Mouse (Mus musculus): ENCODE data around the gene Sema6d.

Gene Sema6d

DNA sequence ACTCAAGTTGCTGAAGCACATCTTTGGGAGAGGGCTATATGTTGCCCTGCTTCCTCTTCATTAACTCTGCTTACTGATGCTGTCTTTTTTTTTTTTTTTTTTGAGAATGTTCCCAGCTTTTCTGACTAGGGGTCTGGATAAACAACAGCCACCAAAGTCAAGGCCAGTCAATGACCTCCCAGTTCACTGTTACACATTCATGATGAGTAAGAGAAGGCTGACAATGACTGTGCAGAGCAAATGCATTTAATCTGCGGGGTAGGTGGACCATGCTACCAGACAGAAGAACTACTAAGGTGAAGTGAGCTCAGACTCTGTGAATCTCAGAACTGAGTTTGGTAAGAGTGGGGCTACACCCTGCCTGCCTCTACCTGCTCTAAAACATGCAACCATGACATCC, 396.0 kb downstream of the Sema6d start:
- no peak for DNase-seq

DNA sequence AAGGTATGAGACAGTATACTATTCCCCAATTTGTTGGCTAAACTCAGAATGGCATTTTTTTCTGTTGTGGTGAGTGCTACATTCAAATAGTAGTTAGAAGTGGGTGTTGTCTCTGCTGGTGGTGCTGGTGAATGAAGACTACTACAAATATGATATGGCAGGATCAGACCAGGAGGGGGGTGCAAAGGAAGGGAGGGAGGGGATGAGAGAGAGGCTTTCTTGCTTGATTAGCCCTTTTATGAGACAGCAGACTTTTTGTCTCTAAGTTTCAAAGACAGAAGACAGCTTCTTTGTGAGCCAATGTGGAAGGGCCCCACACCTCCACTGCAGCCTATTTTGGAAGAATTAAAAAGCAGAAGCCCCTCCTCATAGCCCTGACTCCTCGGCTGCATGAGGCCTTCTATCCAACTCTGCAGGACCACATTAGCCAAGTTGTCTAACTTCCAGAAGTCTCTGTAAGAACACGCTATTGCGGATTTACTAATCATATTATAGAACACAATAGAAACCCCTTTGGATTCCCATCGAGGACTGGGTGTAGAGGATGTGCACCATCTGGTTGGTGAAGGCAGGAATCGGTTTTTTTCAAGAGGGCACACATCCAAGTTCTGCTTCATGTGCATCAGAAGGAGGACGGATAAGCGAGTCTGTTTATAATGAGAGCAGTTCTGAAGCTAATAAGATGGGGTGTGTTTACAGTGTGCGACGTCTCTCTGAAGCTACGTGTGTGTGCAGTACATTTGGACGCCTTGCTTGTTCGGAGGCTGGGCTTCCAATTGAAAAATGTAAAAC, 400.4 kb downstream of the Sema6d start:
- DNase-seq: no peak

DNA sequence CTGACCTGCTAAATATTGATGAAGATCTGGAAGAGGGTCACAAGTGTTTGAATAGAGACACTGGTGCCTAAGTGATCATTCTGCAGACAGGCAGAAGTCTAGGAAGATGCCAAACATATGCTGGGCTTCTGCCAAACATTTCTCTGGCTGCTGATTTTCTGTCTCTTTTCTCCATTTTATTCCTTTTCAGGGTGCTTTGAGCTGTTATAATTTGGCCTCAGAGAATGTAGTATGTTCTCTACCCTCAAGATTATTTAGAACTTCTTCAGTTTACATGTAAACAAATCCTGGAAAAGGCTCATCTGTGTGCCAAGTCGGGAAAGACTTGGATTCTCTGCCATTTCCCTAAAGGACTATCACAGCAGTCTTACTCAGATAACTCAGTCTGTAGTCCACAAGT, 406.0 kb downstream of the Sema6d start:
- no peak for DNase-seq

DNA sequence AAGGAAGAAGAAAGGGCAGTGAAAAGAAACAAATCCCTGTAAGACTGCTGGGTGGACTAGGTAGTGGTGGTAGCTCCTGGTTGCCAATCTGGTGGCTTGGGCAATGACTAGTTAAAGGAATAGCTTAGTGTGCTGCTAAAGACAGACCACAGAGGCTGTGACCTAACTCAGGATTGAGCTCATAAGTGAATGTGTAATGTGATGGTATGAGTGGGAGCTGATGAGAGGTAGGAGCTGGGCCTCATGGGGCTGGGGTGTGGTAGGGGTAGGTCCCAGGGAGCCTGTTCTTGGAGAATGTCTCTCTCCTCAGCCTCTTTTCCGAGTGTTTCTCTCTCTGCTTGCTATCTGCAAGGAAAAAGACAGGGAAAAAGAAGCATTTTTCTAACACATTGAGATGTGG, 409.9 kb downstream of the Sema6d start:
- no peak for DNase-seq

DNA sequence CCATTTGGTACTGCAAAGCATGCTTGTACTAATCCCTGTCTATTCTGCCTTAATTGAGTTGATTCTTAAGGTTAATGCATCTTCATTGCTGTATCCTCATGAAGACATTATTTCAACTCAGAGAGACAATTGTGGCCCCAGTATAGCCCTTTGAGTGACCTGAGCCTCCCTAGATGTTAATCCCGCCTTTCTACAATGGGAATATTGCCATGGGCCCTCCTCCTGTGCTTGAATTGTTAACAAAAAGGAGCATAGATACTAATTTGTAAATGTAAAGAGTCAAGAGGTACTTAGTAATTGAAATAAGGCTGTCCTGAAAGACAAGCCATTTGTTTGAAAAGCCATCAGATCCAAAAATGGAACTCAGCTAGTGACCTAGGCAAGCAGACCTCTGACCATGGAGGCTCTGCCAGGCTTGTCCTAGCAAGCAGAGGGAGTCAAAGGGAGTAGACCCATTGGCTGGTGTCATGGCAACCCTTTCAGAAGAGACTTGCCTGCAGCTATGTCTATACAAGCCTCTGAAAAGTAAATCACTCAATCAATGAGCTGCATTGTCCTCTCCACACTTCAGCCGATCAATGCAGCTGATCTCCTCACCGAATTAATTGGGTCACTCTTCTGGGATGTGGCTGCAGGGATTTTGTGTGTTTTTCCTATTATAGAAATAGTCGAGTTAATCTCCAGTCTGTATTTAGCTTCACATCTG, 416.2 kb downstream of the Sema6d start:
- DNase-seq: no peak

DNA sequence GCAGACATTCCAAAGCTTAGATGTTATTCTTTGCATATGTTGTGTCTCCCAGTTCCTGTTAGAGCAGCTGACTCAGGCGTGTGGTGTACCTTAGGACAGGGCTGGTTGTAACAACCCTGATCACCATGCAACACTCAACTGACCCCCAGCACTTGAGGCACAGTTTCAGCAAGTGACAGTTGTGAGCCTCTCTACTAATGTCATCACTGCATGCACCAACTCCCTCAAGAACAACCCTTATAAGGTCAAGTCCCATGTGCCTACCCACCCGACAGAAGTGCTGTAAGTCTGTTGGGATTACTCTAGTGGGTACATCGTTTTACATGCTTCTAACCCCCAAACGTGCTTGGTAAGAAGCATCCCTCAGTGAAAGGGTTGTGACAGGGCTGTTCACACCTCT, 418.0 kb downstream of the Sema6d start:
- DNase-seq: no peak

DNA sequence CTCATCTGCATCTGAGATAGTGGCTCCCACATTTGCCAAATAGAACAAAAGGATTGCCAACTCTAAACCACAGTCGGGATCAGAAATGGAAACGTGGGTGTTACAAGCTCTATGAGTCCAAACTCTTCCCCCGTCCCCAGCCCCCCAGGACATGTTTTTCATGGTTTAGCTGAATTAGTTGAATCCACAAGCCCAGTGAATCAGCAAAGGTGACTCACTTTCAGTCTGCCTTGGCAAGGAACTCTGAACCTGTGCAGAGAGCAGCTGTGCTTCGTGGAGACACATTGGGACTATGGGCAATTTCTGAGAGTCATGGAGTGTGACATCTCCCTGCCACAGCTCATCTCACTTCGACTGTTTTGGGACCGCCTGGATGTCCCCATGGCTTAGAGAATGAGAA, 419.7 kb downstream of the Sema6d start:
- no peak for DNase-seq

DNA sequence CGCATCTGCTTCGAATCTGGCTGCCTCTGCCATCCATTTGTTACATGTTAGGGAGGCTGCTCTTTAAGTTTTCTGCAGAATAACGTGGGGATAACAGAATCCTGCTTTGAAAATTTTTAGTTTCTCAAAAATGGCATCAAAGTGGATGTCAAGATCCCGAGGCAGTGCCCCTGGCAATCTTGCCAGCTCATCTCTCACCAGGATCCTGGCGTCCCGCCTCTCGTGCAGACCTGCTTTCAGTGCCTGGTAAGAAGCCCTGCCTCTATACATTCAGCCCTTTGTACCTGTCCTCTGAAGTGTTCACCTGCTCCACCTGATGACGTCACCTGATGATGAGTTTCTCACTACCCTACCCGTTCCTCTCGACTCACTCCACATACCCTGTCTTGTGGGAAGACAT, 422.1 kb downstream of the Sema6d start:
- DNase-seq: no peak

DNA sequence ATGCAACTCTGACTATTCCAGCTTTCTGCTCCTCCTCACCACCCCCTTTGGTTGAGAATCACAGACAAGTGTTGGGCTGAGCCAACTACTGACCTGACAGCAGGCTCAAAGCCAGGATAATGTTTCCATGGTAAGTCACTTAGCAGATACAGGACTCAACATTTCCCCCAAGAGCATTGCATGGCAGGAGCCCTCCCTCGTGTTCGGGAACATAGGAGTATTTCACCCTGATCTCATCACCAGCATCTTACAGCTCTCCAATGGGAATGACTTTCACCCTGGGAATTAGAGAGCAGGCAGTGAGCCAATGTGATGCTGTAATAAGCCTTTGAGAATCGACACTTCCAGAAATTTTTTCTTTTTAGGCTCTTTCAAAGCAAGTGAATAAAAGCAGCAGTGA, 432.7 kb downstream of the Sema6d start:
- peak; percentile 13 for DNase-seq

DNA sequence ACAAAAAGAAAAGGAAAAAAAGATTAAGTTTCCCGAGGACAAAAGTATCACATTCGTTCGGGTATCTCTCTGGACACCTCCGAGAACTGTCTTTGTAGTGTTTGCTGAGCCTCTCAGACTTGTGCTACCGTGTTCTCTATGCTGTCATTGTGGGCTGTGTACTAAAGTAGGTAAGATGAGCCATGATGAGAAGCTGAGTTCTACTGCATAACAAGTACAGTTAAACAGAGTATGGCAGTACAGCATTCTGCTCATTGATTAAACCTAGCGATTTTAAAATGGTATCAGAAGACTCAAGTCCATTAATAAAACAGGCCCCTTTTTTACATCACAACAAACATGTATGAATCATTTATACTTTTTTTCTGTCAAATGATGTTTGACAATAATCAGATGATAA, 433.9 kb downstream of the Sema6d start:
- DNase-seq: no peak

DNA sequence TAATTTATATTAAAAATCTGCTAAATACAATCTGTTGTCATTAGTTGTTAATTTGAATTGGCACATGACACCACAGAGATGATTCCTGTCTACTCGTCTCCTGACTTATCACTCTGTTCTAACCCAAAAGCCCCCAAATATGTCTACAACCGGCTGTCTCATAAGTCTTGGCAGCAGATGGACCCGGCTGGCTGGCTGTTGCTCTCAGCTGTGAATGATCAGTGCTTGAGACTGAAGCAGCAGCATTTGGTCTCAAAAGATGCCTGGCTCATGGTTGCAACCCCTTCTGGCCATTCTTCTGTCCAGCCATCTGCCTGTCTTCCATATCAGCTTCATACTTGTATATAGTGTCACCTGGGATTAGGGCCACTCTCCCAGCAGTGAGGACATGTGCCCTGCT, 434.4 kb downstream of the Sema6d start:
- DNase-seq: peak; percentile 28

DNA sequence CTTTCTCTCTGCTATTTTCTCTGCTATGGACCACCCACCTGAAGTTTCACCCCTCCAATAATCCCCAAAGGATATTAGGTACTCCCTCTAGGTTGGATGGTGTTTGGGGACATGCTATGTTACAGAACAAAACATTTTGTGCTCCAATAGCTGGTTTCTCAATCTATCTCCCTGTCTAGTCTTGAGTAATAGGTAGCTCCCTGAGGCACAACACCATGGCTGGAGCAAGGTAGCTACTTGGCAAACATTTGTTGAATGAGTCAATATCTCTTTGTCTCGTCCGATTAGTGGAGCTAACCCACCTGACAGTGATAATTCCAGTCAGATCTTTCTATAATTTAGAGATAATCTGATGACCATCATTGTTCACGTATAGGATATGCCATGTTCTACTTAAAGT, 437.9 kb downstream of the Sema6d start:
- no peak for DNase-seq

DNA sequence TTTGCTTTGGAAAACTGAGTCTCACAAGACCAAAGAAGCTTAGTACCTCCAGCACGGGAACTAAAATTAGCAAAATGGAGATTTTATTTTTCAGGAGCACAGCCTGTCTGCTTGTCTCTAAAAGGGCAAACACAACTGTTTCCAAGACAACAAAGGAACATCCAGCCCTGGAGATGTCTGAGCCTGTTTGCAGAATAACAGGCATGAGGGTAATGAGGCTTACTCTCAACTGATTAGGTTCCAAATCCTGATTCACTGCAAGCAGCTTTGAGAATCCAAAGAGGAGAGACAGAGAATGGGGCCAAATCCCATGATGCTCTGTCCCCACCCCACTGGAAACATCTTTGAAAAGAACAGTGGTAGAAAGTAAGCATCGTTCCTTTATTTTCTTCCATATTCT, 440.7 kb downstream of the Sema6d start:
- no peak for DNase-seq

DNA sequence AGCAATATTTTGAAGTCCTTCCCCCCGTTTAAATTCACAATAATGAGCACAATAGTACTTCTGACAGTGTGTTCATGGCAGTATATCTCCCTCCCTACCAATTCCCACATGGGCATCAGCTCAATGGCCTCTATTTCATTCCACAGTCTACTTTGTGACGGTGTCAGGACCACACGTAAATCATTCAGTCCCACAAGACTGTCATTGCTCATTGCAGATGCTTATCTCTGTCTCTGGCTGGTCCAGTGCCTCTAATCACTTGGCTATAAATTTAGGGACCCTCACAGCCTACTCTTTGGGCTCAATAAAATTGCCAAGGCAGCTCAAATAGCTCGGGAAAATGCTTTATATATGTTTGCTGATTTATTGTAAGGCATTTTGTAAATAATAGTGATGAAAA, 441.3 kb downstream of the Sema6d start:
- DNase-seq: no peak

DNA sequence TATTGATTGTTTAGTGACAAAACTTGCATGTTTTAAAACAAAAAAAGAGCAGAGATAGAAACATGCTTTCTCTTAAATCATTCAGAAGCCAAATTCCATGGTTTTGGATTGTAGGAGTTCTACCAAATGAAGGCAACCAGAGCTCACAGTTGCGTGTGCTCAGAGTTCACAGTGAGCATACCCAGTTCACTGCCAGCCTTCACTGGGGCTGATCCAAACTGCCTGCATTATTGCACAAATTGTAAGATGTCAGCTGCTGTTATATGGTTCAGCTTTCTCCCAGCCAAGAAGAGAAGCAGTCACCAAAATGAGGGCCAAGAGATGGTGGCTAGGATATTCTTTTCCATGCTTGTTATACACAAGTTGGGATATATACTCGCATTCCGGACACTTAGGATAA, 443.1 kb downstream of the Sema6d start:
- DNase-seq: no peak

DNA sequence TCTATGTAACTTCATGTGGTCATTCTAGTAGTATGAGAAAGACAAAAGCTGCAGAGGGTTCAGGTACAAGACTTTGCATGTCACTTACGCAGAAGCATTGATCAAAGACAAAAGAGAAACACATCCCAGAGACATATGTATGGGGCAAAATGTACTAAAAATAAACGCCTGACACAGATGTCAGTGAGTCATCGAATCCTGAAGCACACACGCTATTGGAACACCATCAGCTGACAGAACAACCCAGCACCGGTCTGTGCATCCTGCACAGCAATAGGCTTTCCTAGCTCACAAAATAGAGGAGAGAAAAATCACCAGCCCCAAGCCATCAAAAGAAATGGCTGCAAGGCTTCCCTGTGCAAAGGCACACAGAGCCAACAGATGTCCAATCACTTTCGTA, 443.8 kb downstream of the Sema6d start:
- DNase-seq: no peak

DNA sequence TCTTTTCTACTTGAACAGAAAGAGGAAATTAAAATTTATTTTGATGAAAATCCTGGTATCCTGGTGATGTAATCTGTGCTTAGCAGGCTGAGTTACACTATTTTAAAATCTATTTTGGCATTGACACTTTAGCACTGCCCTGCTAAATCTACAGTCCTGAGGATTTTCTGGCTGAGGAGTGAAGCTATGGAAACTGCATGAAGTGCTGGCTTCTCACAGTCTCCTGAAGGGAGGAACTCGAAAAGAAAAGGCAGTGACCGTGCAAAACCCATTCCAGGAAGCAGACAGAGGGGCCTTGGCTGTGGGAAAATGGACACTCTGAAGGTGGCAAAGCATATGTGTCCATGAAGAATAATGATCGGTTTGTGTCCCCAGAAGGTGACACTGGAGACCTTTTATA, 460.5 kb downstream of the Sema6d start:
- no peak for DNase-seq

DNA sequence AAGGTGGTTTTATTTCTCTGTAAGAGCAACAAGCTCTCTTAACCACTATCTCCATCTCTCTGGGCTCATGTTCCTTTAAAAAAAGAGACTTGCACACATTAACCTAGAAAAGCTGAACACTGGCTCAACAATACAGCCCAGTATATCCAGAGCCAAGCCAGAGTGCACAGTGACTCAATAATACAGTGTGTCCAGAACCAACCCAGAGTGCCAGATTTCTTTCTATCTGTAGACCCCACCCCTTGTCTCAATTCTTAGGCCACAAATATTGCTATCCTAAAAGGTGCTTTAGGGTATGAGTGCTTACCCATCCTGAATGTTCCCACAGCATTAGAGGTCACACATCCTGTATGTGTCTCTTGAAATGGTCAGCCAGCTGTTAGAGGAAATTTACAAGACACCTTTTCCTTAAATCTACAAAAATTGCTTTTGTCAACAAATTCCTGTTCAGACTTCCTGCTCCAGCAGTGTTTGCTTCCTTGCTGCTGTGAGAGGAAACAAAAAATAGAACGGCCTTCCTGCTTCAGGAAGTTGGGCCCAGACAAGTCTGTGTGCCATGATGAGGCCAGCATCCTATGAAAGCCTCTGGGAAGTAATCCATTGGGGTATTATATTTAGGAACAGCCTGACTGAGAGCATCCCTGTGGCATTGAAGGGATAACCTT, 465.1 kb downstream of the Sema6d start:
- DNase-seq: no peak

DNA sequence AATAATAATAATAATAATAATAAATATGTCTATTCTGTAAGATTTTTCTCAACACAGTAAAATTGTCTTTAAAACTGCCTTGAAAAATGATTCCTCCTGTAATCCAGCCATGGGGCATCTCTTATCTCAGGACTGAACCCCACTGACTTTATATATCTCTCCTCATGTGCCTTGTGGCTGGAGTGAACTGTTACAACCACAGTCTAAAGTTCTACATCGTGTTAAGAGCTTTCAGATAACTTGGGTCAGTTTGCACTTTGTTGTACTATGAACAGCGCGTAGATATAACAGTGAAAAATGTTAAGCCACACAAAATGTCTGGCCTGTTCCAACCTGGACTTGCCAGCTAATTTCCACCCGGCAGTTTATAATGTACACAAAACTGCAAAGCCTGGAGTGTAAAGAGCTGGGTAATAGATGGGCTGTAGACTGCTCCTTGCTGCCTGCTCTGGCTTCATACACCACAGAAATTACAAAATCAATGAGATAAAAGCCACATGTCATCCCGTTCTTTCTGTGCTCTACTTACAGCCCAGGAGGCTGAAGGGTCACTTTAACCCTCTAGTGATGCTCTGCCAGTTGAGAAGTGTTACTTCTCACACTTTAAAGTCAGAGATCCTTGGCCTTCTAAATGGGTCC, 467.2 kb downstream of the Sema6d start:
- no peak for DNase-seq

DNA sequence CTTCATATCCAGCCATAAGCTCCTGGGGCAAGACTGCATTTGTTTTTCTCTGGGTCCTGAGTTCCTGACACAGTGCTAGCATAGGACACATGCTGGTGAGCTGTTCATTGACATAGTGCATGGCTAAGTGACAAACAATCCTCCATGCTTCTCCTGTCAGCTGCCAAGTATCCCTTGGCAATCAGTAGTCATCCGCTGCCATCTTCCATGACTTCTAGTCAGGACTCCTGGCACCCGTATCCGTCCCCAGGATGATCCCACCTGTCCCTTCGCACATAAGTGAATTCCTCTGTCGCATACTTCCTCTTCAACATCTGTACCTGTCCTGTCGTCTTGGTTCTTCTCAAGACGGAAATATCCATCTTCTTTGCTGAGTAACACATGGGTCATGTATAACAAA, 468.3 kb downstream of the Sema6d start:
- no peak for DNase-seq

DNA sequence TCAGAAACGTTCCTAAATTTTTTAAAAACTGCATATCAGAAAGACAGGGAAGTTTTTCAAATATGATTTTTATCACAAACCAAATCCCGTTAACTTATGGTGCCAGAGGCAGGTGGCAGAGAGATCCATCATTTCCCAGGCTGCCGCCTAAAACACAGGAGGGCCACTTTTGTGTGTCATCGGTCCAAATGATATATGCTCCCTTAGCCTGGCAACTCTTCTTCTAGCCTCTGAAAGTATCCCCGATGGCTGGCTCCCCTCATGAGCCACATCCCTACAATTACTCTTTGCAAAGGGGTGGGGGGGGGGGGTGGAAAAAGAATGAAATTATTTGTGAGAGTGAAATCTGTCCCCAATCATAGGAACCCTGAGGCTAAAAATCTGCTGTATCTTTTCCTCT, 471.9 kb downstream of the Sema6d start:
- DNase-seq: no peak

DNA sequence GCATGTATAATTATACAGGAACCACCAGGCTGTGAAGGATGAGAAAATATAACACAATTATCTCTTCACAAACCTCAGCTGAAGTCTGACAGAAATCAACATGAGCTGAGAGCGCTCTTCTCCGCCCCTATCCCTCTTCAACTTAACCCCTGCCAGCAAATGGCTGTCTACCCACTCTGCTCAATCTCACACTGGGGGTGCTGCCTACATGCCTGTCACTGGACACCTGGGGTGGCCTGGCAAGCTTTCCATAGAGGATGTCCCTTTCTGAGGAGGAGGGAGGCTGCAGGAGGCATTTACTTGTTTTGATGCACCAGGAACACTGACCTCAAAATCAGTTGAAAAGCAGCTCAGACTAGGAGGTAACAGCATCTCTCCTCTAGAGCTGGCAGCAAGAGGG, 472.3 kb downstream of the Sema6d start:
- no peak for DNase-seq

DNA sequence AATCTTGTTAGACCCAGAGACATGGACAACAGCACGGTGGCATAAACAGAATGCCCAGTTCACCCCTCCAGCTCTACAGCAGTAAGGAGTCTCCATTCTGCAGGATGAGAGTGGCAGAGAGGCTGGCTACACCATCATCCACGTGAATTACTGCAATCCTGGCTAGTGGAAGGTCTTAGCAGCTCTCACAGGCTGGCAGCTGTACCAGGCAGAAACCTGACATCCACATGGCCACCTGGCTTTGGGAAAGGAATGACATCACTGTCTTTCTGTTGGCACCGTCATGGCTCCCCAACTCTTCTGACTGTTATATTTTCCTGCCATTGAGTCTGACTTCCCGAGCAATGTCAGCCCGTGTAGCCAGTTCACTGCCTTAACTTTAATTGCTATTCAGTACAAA, 474.0 kb downstream of the Sema6d start:
- DNase-seq: no peak

DNA sequence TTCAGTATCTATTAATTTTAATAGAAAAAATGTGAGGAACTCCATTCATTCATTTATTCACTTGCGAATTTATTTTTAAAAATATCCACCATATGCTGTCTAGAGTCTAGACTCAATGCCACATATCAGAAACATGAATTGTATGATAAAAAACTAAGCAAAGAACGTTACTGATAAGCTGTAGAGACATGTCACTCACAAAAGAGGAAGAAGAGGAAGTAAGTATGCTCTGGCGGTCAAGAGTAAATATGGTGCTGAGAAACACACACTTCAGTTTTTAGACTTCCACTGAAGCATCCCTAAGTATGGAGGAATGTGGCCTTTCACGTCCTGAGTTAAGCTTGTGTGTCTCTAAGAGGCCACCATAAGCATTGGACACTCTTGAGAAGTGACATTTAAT, 484.0 kb downstream of the Sema6d start:
- no peak for DNase-seq

All from right cerebral cortex, postnatal 4 days (tissue).